Mouse (Mus musculus): Measurements from ENCODE around the gene Znhit1.

GRCm38 (mm10) chr5:136966331-136966730, 21.5 kb downstream of the Znhit1 start, which contains the start of gene Cldn15:
- TF ChIP-seq POLR2A (IDR thresholded peaks at IDR 0.05; ENCODE audit: control insufficient read depth, low read depth, low read length) (no peak), CTCF (IDR thresholded peaks at IDR 0.05; ENCODE audit: control insufficient read depth, insufficient read depth, insufficient replicate concordance, low read depth, low read length) (no peak)

All from testis, adult 2 months (tissue).